Mouse (Mus musculus): ENCODE results near the gene Lrwd1. TPM values are rescaled to one million over a fixed set of nuclear protein-coding genes. Genes with fewer than 3 reads are reported as not detected.

Lrwd1 gene
- total and polyA plus RNA-seq, 3 experiments = 52.2 to 62.1 (median 54.3) TPM

DNA sequence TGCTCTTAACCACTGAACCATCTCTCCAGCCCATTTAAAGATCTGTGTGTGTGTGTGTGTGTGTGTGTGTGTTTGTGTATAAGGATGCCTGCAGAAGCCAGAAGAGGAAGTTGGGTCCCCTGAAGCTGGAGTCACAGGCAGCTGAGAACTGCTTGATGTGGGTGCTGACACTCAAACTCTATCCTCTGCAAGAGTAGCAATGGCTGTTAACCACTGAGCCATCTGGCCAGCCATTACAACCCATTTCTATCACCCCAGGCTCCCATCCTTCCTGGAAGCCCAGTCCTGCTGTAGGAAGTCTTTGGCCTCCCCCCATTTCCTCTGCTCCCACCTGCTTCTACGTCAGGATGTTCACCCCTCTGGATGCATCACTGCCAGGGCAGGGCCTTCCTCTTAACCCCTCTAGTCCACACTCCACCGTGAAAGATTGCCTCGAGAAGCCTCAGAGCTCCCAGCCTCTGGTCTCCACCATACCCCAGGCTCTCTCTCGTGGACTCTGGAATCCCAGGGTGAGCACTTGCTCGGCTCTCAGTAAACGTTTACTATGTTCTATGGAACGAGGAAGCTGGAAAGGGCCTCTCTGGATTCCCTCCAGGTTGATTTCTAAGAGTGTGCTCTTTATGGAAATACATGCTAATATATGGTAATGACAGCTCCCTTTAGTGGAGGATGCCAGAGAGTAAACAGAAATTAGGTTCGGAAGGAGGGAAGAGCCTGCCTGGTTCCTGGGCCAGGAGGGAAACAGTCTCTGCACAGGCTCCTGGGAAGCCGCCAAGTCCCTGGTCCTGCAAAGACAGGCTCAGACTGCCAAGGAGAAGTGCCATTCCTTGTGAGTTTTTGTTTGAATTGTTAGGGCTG lies 38.0 kb upstream of the Lrwd1 start:
- Histone ChIP-seq H3K4me3 (replicated peaks in 1 of 3; ENCODE audit: low read depth in 2 of 3, low read length in 2 of 3, poor library complexity in 1 of 3) (no peak overlapping the region), H3K9ac (ENCODE audit: insufficient read depth, low read depth) (no peak overlapping the region), H3K4me2 (ENCODE audit: insufficient read depth, low read depth, poor library complexity, severe bottlenecking) (no peak overlapping the region), H3K36me3 (replicated peaks in 1 of 2; ENCODE audit: control insufficient read depth in 1 of 2, insufficient read depth in 1 of 2, low read length in 1 of 2) (peaks cover 8 to 20% of the 10 kb centered on the region in 2 experiments), H3K27ac (ENCODE audit: insufficient read depth, low read depth) (no peak overlapping the region), H3K4me1 (ENCODE audit: control insufficient read depth in 1 of 2, insufficient read depth in 2 of 2) (peaks cover 6 to 31% of the 10 kb centered on the region in 2 experiments; a peak in 3 of 4 replicates), H3K79me2 (replicated peaks; ENCODE audit: control insufficient read depth, extremely low read depth, insufficient read depth, poor library complexity, severe bottlenecking) (no peaks in the 10 kb centered on the region), H3K27me3 (replicated peaks) (no peaks in the 10 kb centered on the region), H3K9me3 (replicated peaks; ENCODE audit: low read length) (peaks cover 4% of the 10 kb centered on the region)
- in situ Hi-C loops (cut with MboI; ENCODE audit: low pct_ligation_motif_present, low pct_unique_long_range_greater_than_20kb, low sequenced_read_pairs) (loop anchor here (10.0 kb wide), 1 partner anchor 189 kb away; the partner anchor contains the start of gene Zp3), dilution Hi-C loops (cut with MboI; ENCODE audit: extremely low pct_ligation_motif_present, extremely low pct_unique_long_range_greater_than_20kb, low sequenced_read_pairs) (no loop called here)
- no peak for DNase-seq (ENCODE audit: extremely low read depth)
- no peak for TF ChIP-seq MEF2A (IDR thresholded peaks at IDR 0.05; ENCODE audit: borderline replicate concordance, low read depth, low read length)
- no peak for TF ChIP-seq CTCF (conservative IDR thresholded peaks at IDR 0.05 in 1 of 2, IDR thresholded peaks at IDR 0.05 in 1 of 2; ENCODE audit: low read depth in 2 of 2, low read length in 2 of 2)
- no peak for TF ChIP-seq NRF1 (IDR thresholded peaks at IDR 0.05; ENCODE audit: low read depth, low read length)
- TF ChIP-seq JUN (IDR thresholded peaks at IDR 0.05; ENCODE audit: insufficient read depth, low read depth, low read length) = no peak
- TF ChIP-seq USF2 (conservative IDR thresholded peaks at IDR 0.05; ENCODE audit: low read depth, low read length) = no peak
- TF ChIP-seq RCOR1 (conservative IDR thresholded peaks at IDR 0.05; ENCODE audit: low read depth, low read length) = no peak
- no peak for TF ChIP-seq POLR2A (IDR thresholded peaks at IDR 0.05; ENCODE audit: low read depth, low read length)
- TF ChIP-seq RAD21 (IDR thresholded peaks at IDR 0.05; ENCODE audit: low read depth, low read length) = no peak
- TF ChIP-seq MAZ (IDR thresholded peaks at IDR 0.05; ENCODE audit: low read depth, low read length) = no peak
- TF ChIP-seq SIN3A (IDR thresholded peaks at IDR 0.05; ENCODE audit: low read length) = no peak
- no peak for TF ChIP-seq MAFK (IDR thresholded peaks at IDR 0.05; ENCODE audit: insufficient replicate concordance, low read length)
- no peak for TF ChIP-seq ZMIZ1 (IDR thresholded peaks at IDR 0.05; ENCODE audit: low read depth, low read length)
- TF ChIP-seq NELFE (IDR thresholded peaks at IDR 0.05; ENCODE audit: low read depth, low read length) = no peak
- TF ChIP-seq PAX5 (IDR thresholded peaks at IDR 0.05; ENCODE audit: low read length) = no peak
- TF ChIP-seq IRF4 (IDR thresholded peaks at IDR 0.05; ENCODE audit: low read depth, low read length) = no peak
- TF ChIP-seq SMC3 (IDR thresholded peaks at IDR 0.05; ENCODE audit: low read depth, low read length) = no peak
- no peak for TF ChIP-seq MAX (IDR thresholded peaks at IDR 0.05; ENCODE audit: low read length)
- TF ChIP-seq ETS1 (conservative IDR thresholded peaks at IDR 0.05; ENCODE audit: low read depth, low read length) = no peak

- no peak overlapping the region for H3K4me3 ChIP-seq (replicated peaks in 1 of 3; ENCODE audit: low read depth in 2 of 3, low read length in 2 of 3, poor library complexity in 1 of 3)
- no peak overlapping the region for H3K27ac ChIP-seq (ENCODE audit: insufficient read depth, low read depth)
- no peaks in the 10 kb centered on the region for H3K27me3 ChIP-seq (replicated peaks)
- no peak for DNase-seq (ENCODE audit: extremely low read depth)
- dilution Hi-C loops (cut with MboI; ENCODE audit: extremely low pct_ligation_motif_present, extremely low pct_unique_long_range_greater_than_20kb, low sequenced_read_pairs) (no loop called here), in situ Hi-C loops (cut with MboI; ENCODE audit: low pct_ligation_motif_present, low pct_unique_long_range_greater_than_20kb, low sequenced_read_pairs) (loop anchor here (10.0 kb wide), 1 partner anchor 188 kb away; the partner anchor contains the start of gene Zp3)
- H3K4me1 ChIP-seq (ENCODE audit: control insufficient read depth in 1 of 2, insufficient read depth in 2 of 2) = peaks cover 6 to 31% of the 10 kb centered on the region in 2 experiments; a peak in 3 of 4 replicates
- H3K4me2 ChIP-seq (ENCODE audit: insufficient read depth, low read depth, poor library complexity, severe bottlenecking) = no peak overlapping the region
- H3K9ac ChIP-seq (ENCODE audit: insufficient read depth, low read depth) = no peak overlapping the region
- TF ChIP-seq E2F4 (IDR thresholded peaks at IDR 0.05; ENCODE audit: insufficient replicate concordance, low read depth, low read length) = no peak
- no peak for TF ChIP-seq MYC (IDR thresholded peaks at IDR 0.05; ENCODE audit: low read depth, low read length)
- TF ChIP-seq ZNF384 (IDR thresholded peaks at IDR 0.05; ENCODE audit: low read depth, low read length) = peak; percentile 72
- no peaks in the 10 kb centered on the region for H3K79me2 ChIP-seq (replicated peaks; ENCODE audit: control insufficient read depth, extremely low read depth, insufficient read depth, poor library complexity, severe bottlenecking)
- peaks cover 8% of the 10 kb centered on the region for H3K9me3 ChIP-seq (replicated peaks; ENCODE audit: low read length)
- H3K36me3 ChIP-seq (replicated peaks in 1 of 2; ENCODE audit: control insufficient read depth in 1 of 2, insufficient read depth in 1 of 2, low read length in 1 of 2) = peaks cover 3 to 20% of the 10 kb centered on the region in 2 experiments
Observed at GRCm38 (mm10) chr5:136172939-136173338, 37.1 kb upstream of the Lrwd1 start.
